Mouse (Mus musculus) liver, embryonic 14 days (tissue): ENCODE results near the gene Ythdf2. TPM values are rescaled to one million over a fixed set of nuclear protein-coding genes. Genes with fewer than 3 reads are reported as not detected.

Source experiments
- polyA plus RNA-seq: library from polyadenylated mRNA; depleted of rRNA; stranded (reverse); fragments of >200 nt; gene quantifications from 2 replicates; pipeline ENCODE4 v1.2.3, GENCODE M21; 2012; rRNA removed

Ythdf2 gene
- 7.6 and 9.7 TPM in 2 replicates for polyA plus RNA-seq

DNA sequence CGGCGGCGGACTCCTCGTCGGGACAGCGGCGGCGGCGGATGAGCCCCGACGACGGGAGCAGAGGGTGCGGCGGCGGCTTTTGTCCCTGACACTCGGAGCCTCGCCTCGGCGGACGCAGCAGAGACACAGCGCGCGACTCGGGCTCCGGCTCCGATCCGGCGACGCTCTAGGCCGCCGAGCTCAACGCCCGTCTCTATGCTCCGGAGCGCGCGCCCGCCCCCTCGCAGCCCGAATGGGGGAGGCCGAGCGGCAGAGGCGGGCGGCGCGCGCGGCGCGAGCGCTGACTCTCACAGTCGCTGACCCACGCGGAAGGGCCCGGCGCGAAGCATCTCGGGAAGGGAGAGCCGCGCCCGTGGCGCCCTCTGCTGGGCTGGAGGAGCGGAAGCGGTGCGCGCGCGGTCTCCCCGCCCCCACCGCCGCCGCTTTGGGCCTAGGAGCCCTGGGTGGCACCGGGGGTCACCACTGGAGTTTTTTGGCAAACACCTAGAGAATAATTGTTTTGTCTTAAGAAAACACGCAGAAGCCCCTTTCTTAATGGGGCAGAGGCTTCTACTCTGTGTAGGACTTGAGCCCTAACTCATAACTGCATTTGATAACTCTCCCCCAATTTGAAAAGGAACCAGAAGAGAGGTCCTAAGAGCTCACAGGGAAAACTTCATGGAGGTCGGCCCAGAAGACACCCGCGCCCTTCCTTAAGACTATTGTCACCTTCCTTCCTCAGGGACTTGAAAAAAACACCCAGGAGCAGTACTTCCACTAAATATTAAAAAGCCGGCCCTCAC lies at the start of gene Ythdf2:
TSS of gene Ythdf2 (minus strand) at position 351 of the 782 bp plus-strand sequence.

DNA sequence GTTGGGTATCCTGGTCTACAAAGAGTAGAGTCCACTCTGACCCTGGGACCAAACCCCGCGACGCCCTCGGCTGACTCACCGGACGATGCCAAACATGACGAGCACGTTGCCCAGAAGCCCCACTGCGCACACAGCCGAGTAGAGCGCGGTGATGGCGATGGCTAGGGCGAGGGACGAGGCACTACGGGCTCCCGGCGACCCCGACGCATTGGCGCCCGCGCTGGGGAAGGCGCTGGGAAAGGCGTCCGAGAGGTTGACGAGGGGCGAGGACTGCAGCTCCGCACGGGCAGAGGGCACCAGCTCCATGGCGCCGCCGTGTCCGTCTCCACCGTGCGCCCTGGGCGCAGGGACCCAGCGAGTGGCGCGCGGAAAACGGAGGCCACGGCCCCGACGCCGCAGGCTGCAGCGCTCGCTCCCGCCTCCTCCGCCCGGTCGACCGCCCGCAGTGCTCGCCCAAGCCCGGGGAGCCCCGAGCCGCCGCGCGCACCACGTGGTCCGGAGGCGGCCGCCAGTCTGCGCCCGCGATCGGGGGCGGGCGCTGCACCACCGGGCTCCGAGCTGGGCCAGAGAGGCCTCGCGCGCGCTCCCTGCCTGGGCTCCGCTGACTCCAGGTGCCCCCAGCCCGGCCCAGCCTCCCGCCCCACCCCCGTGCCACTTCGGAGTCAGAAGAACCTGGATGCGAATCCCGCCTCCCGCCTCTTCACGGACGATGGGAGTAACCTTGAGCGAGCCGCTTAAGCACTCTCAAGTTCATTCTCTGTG lies 67.8 kb downstream of the Ythdf2 start, which contains the start of gene Oprd1:
TSS of gene Oprd1 (minus strand) at position 407 of the 762 bp plus-strand sequence.

Other genes starting within 250 kb of the Ythdf2 start
- 0.12 and 0.14 TPM in 2 replicates for gene Gm10300, start 137.6 kb downstream of the Ythdf2 start, polyA plus RNA-seq
- 101 and 126 TPM in 2 replicates for gene Epb41, start 137.0 kb downstream of the Ythdf2 start, polyA plus RNA-seq
- 0.02 TPM in 2 replicates for gene Oprd1, start 67.8 kb downstream of the Ythdf2 start, polyA plus RNA-seq
- 8.1 and 8.5 TPM in 2 replicates for gene Gmeb1, start 49.3 kb upstream of the Ythdf2 start, polyA plus RNA-seq
- 22.7 and 29.7 TPM in 2 replicates for gene Taf12, start 62.1 kb upstream of the Ythdf2 start, polyA plus RNA-seq
- 0.27 and 0.56 TPM in 2 replicates for gene Rab42, start 91.1 kb upstream of the Ythdf2 start, polyA plus RNA-seq
- gene Trnau1ap, start 117.2 kb upstream of the Ythdf2 start, polyA plus RNA-seq, result 7.4 and 10.1 TPM in 2 replicates
- gene Rcc1, start 141.3 kb upstream of the Ythdf2 start, polyA plus RNA-seq, result 20.5 and 26.5 TPM in 2 replicates
- gene Phactr4, start 210.2 kb upstream of the Ythdf2 start, polyA plus RNA-seq, result 6.1 and 8.3 TPM in 2 replicates